Mouse (Mus musculus) hindbrain, embryonic 12.5 days (tissue): ENCODE results near the gene Polr1d. TPM values are rescaled to one million over a fixed set of nuclear protein-coding genes. Genes with fewer than 3 reads are reported as not detected.
A peak's percentile ranks its signal among the peaks of the same experiment; 100 is the strongest.

Source experiments
- ATAC-seq: fragments of 200-750 bp; cut with Nextera tagmentation; 2 replicates; pipeline ENCODE4 v1.8.0; 2017; ENCODE audit warnings: moderate TSS enrichment; ENCODE audit not compliant: low FRiP score
- H3K27ac ChIP-seq: fragments of 300-500 bp; sonication (generic); 2 replicates; pipeline ENCODE4 v1.5.1; 2016; ENCODE audit warnings: mild to moderate bottlenecking
- H3K27me3 ChIP-seq: fragments of 300-500 bp; sonication (generic); 2 replicates; pipeline ENCODE4 v1.6.1; 2016; ENCODE audit warnings: mild to moderate bottlenecking
- H3K36me3 ChIP-seq: fragments of 300-500 bp; sonication (generic); 2 replicates; pipeline ENCODE4 v1.6.1; 2016; ENCODE audit warnings: mild to moderate bottlenecking
- H3K4me1 ChIP-seq: fragments of 300-500 bp; sonication (generic); 2 replicates; pipeline ENCODE4 v1.6.1; 2016
- H3K4me2 ChIP-seq: fragments of 300-500 bp; sonication (generic); replicated peaks from 2 replicates; pipeline ENCODE4 v1.6.1; 2016; ENCODE audit warnings: mild to moderate bottlenecking
- H3K4me3 ChIP-seq: fragments of 300-500 bp; sonication (generic); 2 replicates; pipeline ENCODE4 v1.5.1; 2016; ENCODE audit warnings: mild to moderate bottlenecking
- H3K9ac ChIP-seq: fragments of 300-500 bp; sonication (generic); 2 replicates; pipeline ENCODE4 v1.6.1; 2016; ENCODE audit warnings: mild to moderate bottlenecking, moderate library complexity
- H3K9me3 ChIP-seq: fragments of 300-500 bp; sonication (generic); replicated peaks from 2 replicates; pipeline ENCODE4 v1.6.1; 2016; ENCODE audit warnings: mild to moderate bottlenecking
- WGBS: fragments of 180-500 bp; shearing (Covaris S2); methylation state at CpG from one replicate; pipeline ENCODE4 v1.1.7; 2016; 5-methylcytosine and 5-hydroxymethylcytosine counted together
- polyA plus RNA-seq: library from polyadenylated mRNA; unstranded; fragments of >200 nt; fragmentation: Nextera tagmentation; extraction: Ambion mirVana; gene quantifications from 2 replicates; pipeline ENCODE4 v1.2.1, GENCODE M21; 2016

Gene Polr1d
- polyA plus RNA-seq, 1 experiment from 2014 or later, result 98.0 TPM

GRCm38 (mm10) chr5:147057626-147058414 is 19.0 kb upstream of the Polr1d start:
- WGBS, result 84% methylated on average over 9 of the region's 9 CpGs
- Histone ChIP-seq H3K4me1 (0 out of 2 replicates have a peak, but pooled peaks cover 2% of the 10 kb centered on the region), H3K36me3 (no peaks in the 10 kb centered on the region), H3K27ac (no peak overlapping the region), H3K4me3 (no peak overlapping the region), H3K4me2 (no peak overlapping the region), H3K27me3 (no peaks in the 10 kb centered on the region), H3K9ac (no peak overlapping the region), H3K9me3 (no peaks in the 10 kb centered on the region)
- no peak for ATAC-seq

- H3K36me3 ChIP-seq, result no peaks in the 10 kb centered on the region
- no peak for ATAC-seq
- H3K4me3 ChIP-seq, result no peak overlapping the region
- H3K9ac ChIP-seq, result no peak overlapping the region
- no peaks in the 10 kb centered on the region for H3K9me3 ChIP-seq
- WGBS, result 87% methylated on average over 5 of the region's 5 CpGs
- H3K27ac ChIP-seq, result no peak overlapping the region
- no peaks in the 10 kb centered on the region for H3K4me1 ChIP-seq
- no peak overlapping the region for H3K4me2 ChIP-seq
- H3K27me3 ChIP-seq, result no peaks in the 10 kb centered on the region
These were observed 18.2 kb upstream of the Polr1d start for GRCm38 (mm10) chr5:147058661-147059060.

GRCm38 (mm10) chr5:147059319-147059718 is 17.5 kb upstream of the Polr1d start:
- Histone ChIP-seq H3K4me3 (no peak overlapping the region), H3K9me3 (no peaks in the 10 kb centered on the region), H3K27ac (no peak overlapping the region), H3K36me3 (no peaks in the 10 kb centered on the region), H3K4me1 (no peaks in the 10 kb centered on the region), H3K4me2 (no peak overlapping the region), H3K9ac (no peak overlapping the region), H3K27me3 (no peaks in the 10 kb centered on the region)
- WGBS, result 95% methylated on average over 9 of the region's 9 CpGs
- ATAC-seq, result no peak

- no peak overlapping the region for H3K4me2 ChIP-seq
- H3K9me3 ChIP-seq, result no peaks in the 10 kb centered on the region
- H3K4me3 ChIP-seq, result no peak overlapping the region
- no peaks in the 10 kb centered on the region for H3K36me3 ChIP-seq
- WGBS, result 93% methylated on average over 2 of the region's 2 CpGs
- H3K9ac ChIP-seq, result no peak overlapping the region
- H3K4me1 ChIP-seq, result no peaks in the 10 kb centered on the region
- no peak for ATAC-seq
- no peaks in the 10 kb centered on the region for H3K27me3 ChIP-seq
- no peak overlapping the region for H3K27ac ChIP-seq
These were observed 16.8 kb upstream of the Polr1d start for GRCm38 (mm10) chr5:147060024-147060423.

- H3K9ac ChIP-seq, result no peak overlapping the region
- ATAC-seq, result no peak
- no peaks in the 10 kb centered on the region for H3K9me3 ChIP-seq
- H3K36me3 ChIP-seq, result no peaks in the 10 kb centered on the region
- H3K4me1 ChIP-seq, result no peaks in the 10 kb centered on the region
- no peaks in the 10 kb centered on the region for H3K27me3 ChIP-seq
- no peak overlapping the region for H3K27ac ChIP-seq
- H3K4me2 ChIP-seq, result no peak overlapping the region
- no peak overlapping the region for H3K4me3 ChIP-seq
- WGBS, result 70% methylated on average over 8 of the region's 8 CpGs
These were observed 13.6 kb upstream of the Polr1d start for GRCm38 (mm10) chr5:147063215-147063661.

DNA sequence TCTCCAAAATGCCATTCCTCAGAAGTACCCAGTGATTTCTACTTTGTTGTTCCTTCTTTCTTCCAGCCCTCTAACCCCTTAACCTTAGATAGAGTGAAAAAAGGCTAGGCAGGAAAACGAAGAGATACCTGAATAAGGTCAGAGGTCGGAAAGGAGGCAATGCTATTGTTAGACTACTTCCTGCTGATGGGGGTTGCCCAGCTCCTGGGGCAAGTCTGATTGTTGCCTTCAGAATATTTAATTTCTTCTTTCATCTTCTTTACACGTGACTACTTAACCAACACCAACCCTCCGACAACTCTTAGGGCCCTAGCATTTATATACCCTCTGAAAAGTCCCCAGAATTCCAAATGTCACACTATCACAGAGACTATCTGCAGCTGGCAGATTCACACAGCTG is 10.7 kb upstream of the Polr1d start:
- H3K9ac ChIP-seq, result no peak overlapping the region
- H3K27ac ChIP-seq, result no peak overlapping the region
- no peaks in the 10 kb centered on the region for H3K4me1 ChIP-seq
- H3K27me3 ChIP-seq, result no peaks in the 10 kb centered on the region
- H3K36me3 ChIP-seq, result no peaks in the 10 kb centered on the region
- H3K9me3 ChIP-seq, result no peaks in the 10 kb centered on the region
- no peak overlapping the region for H3K4me2 ChIP-seq
- WGBS, result 47% methylated on average over 4 of the region's 4 CpGs
- H3K4me3 ChIP-seq, result no peak overlapping the region
- no peak for ATAC-seq

DNA sequence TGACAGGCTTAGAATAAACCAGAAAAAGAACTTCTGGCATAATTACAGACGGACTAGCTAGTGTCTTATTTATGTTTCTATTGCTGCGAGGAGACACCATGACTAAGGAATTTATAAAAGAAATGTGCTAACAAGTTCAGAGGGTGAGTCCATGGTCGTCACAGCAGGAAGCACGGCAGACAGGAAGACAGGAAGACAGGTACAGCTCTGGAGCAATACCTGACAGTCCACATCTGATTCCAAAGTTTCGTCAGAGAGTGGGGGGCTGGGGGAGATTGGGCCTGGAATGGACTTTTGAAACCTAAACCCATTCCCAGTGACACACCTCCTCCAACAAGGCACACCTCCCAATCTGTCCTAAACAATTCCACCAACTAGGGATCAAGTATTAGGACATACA is 9.9 kb upstream of the Polr1d start:
- H3K4me3 ChIP-seq, result no peak overlapping the region
- H3K4me1 ChIP-seq, result no peaks in the 10 kb centered on the region
- H3K9me3 ChIP-seq, result no peaks in the 10 kb centered on the region
- H3K27me3 ChIP-seq, result no peaks in the 10 kb centered on the region
- no peak overlapping the region for H3K9ac ChIP-seq
- H3K36me3 ChIP-seq, result no peaks in the 10 kb centered on the region
- 83% methylated on average over 5 of the region's 5 CpGs for WGBS
- no peak for ATAC-seq
- H3K4me2 ChIP-seq, result no peak overlapping the region
- no peak overlapping the region for H3K27ac ChIP-seq

DNA sequence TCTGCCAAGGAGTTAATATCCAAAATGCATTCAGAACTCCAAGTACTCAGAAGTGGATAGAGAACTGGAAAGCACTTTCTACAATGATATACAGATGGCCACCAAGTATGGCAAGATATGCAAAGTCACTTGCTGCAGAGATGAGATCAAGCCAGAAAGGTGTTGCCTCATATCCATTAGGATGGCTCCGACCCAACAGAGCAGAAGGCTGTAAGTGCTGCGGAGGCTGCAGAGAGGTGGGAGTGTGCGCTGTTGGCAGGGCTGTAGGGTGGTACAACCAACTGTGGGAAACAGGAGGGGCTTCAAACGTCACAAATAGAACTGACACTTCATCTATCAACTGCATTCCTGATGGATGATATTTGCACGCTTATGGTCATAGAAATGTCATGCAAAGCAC is 8.0 kb upstream of the Polr1d start:
- Histone ChIP-seq H3K4me1 (no peaks in the 10 kb centered on the region), H3K4me3 (no peak overlapping the region), H3K27ac (no peak overlapping the region), H3K9me3 (no peaks in the 10 kb centered on the region), H3K36me3 (no peaks in the 10 kb centered on the region), H3K4me2 (no peak overlapping the region), H3K9ac (no peak overlapping the region), H3K27me3 (no peaks in the 10 kb centered on the region)
- ATAC-seq, result no peak
- 83% methylated on average over 5 of the region's 5 CpGs for WGBS

- Histone ChIP-seq H3K36me3 (no peaks in the 10 kb centered on the region), H3K4me3 (no peak overlapping the region), H3K9me3 (no peaks in the 10 kb centered on the region), H3K27ac (no peak overlapping the region), H3K9ac (no peak overlapping the region), H3K27me3 (peaks cover 5% of the 10 kb centered on the region; the same call in 1 of the 2 replicates), H3K4me1 (peaks cover 8% of the 10 kb centered on the region), H3K4me2 (no peak overlapping the region)
- 72% methylated on average over 16 of the region's 16 CpGs for WGBS
- no peak for ATAC-seq
These were observed 5.9 kb upstream of the Polr1d start for GRCm38 (mm10) chr5:147070791-147071516.

DNA sequence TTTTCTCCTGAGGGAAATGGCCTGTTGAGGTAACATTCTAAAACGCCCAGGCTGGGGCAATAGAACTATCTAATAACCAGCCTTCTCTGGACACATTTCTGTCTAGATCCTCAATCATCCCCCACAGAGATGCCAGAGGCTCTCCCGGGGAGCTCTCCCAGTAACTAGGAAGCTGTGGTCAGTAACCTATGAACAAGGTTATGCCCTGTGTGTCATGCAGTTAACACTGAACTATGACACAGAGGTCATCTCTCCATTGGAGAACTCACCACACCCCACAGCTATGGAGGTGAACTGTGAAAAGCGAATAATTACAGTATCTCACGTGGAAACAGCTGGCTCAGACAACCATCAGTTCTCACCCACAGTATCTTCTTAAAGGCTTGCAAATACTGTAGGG is 5.0 kb upstream of the Polr1d start:
- H3K4me2 ChIP-seq, result no peak overlapping the region
- H3K9me3 ChIP-seq, result no peaks in the 10 kb centered on the region
- no peaks in the 10 kb centered on the region for H3K36me3 ChIP-seq
- H3K27ac ChIP-seq, result no peak overlapping the region
- H3K4me1 ChIP-seq, result peaks cover 8% of the 10 kb centered on the region
- WGBS, result 45% methylated on average over 4 of the region's 4 CpGs
- peaks cover 5% of the 10 kb centered on the region; the same call in 1 of the 2 replicates for H3K27me3 ChIP-seq
- ATAC-seq, result no peak
- H3K9ac ChIP-seq, result no peak overlapping the region
- H3K4me3 ChIP-seq, result no peak overlapping the region

DNA sequence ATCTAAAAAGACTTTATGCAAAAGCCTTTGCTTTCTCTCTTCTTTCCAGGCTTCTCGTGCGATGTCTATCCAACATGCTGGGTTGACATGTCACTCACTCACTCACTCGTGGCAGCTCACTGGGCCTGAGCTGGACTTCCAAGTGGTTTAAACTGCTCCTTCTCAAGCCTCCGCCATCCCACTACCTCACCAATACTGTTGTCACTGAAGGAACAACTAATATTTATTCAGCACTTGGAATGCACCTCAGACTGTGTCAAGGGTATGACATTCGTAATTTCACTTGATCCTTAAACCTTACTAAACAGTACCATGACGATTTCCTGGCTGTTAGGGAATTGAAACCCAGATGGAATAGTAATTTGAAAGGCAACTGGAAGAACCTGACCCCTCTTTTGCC is 3.0 kb upstream of the Polr1d start:
- Histone ChIP-seq H3K4me2 (no peak overlapping the region), H3K9me3 (no peaks in the 10 kb centered on the region), H3K27ac (no peak overlapping the region), H3K4me1 (peaks cover 19% of the 10 kb centered on the region), H3K36me3 (no peaks in the 10 kb centered on the region), H3K27me3 (peaks cover 5% of the 10 kb centered on the region; the same call in 1 of the 2 replicates), H3K4me3 (no peak overlapping the region), H3K9ac (no peak overlapping the region)
- 83% methylated on average over 6 of the region's 6 CpGs for WGBS
- no peak for ATAC-seq

- H3K9ac ChIP-seq, result peak overlapping the region; percentile 68
- H3K9me3 ChIP-seq, result no peaks in the 10 kb centered on the region
- 0 out of 2 replicates have a peak overlapping the region, but pooled peaks have one; percentile 78 for H3K27ac ChIP-seq
- no peaks in the 10 kb centered on the region for H3K36me3 ChIP-seq
- peak overlapping the region; percentile 59 for H3K4me3 ChIP-seq
- WGBS, result 20% methylated on average over 21 of the region's 21 CpGs
- peaks cover 5% of the 10 kb centered on the region; the same call in 1 of the 2 replicates for H3K27me3 ChIP-seq
- no peak for ATAC-seq
- peaks cover 19% of the 10 kb centered on the region for H3K4me1 ChIP-seq
- peak overlapping the region; percentile 75 for H3K4me2 ChIP-seq
These were observed 1.5 kb upstream of the Polr1d start for GRCm38 (mm10) chr5:147075103-147076025.
